Mouse (Mus musculus): ENCODE data around the gene Cntn1.

DNA sequence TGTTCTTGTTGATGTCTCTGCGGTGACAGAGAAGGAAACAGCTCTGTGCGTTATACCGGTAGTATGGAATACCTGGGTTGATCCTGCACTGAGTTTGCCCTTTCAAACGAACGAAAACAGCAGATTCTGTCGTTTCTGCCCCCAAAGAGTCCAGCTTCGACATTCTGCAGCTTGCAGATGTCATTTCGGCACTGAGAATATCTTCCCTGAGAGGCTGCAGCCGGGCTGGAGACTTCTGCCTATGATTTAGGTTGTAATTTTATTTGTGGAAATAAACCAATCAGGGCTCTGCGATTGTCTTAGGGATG is 109.8 kb downstream of the Cntn1 start:
- no peak for TF ChIP-seq POLR2A (IDR thresholded peaks at IDR 0.05; ENCODE audit: control insufficient read depth, low read depth, low read length)
- TF ChIP-seq CTCF (IDR thresholded peaks at IDR 0.05; ENCODE audit: control insufficient read depth, insufficient read depth, insufficient replicate concordance, low read depth, low read length) = no peak
